Mouse (Mus musculus): ENCODE measurements at regions not wholly inside any gene's neighbourhood (a gene's known extent, or its start where the extent isn't known, plus 50 kb on each side); places are given as distances from the start of the nearest gene placed in this dataset.

GRCm38 (mm10) chr2:174019970-174020369 is 56.1 kb upstream of the Stx16 start:
- Histone ChIP-seq H3K4me2 (no peak overlapping the region), H3K27me3 (ENCODE audit: control insufficient read depth, insufficient read depth, low read length) (no peaks in the 10 kb centered on the region), H3K27ac (ENCODE audit: low read depth, low read length) (no peak overlapping the region), H3K4me1 (ENCODE audit: control insufficient read depth, insufficient read depth, low read length) (peaks cover 3% of the 10 kb centered on the region; the same call in 1 of the 2 replicates), H3K36me3 (ENCODE audit: control insufficient read depth, insufficient read depth, low read length) (no peaks in the 10 kb centered on the region), H3K4me3 (ENCODE audit: low read depth, low read length) (no peak overlapping the region), H3K9ac (ENCODE audit: low read depth, low read length) (no peak overlapping the region), H3K9me3 (replicated peaks; ENCODE audit: control insufficient read depth, low read length) (no peaks in the 10 kb centered on the region)
- WGBS (ENCODE audit: insufficient replicate concordance): 91% methylated on average over 4 of the region's 4 CpGs
- no peak for ATAC-seq (replicated peaks; ENCODE audit: insufficient number of reproducible peaks, low FRiP score, low TSS enrichment)

GRCm38 (mm10) chr2:174020447-174020846 is 55.7 kb upstream of the Stx16 start:
- Histone ChIP-seq H3K36me3 (ENCODE audit: control insufficient read depth, insufficient read depth, low read length) (no peaks in the 10 kb centered on the region), H3K27ac (ENCODE audit: low read depth, low read length) (no peak overlapping the region), H3K4me1 (ENCODE audit: control insufficient read depth, insufficient read depth, low read length) (peaks cover 3% of the 10 kb centered on the region; the same call in 1 of the 2 replicates), H3K4me2 (no peak overlapping the region), H3K27me3 (ENCODE audit: control insufficient read depth, insufficient read depth, low read length) (no peaks in the 10 kb centered on the region), H3K9me3 (replicated peaks; ENCODE audit: control insufficient read depth, low read length) (no peaks in the 10 kb centered on the region), H3K9ac (ENCODE audit: low read depth, low read length) (no peak overlapping the region), H3K4me3 (ENCODE audit: low read depth, low read length) (no peak overlapping the region)
- WGBS (ENCODE audit: insufficient replicate concordance): 80% methylated on average over 7 of the region's 7 CpGs
- no peak for ATAC-seq (replicated peaks; ENCODE audit: insufficient number of reproducible peaks, low FRiP score, low TSS enrichment)

GRCm38 (mm10) chr2:174021538-174021937 is 54.6 kb upstream of the Stx16 start:
- WGBS (ENCODE audit: insufficient replicate concordance): 81% methylated on average over 3 of the region's 3 CpGs

GRCm38 (mm10) chr2:174022292-174022691 is 53.8 kb upstream of the Stx16 start:
- WGBS (ENCODE audit: insufficient replicate concordance): 75% methylated on average over 4 of the region's 4 CpGs
- no peak for ATAC-seq (replicated peaks; ENCODE audit: insufficient number of reproducible peaks, low FRiP score, low TSS enrichment)
- Histone ChIP-seq H3K4me2 (no peak overlapping the region), H3K27ac (ENCODE audit: low read depth, low read length) (no peak overlapping the region), H3K9me3 (replicated peaks; ENCODE audit: control insufficient read depth, low read length) (no peaks in the 10 kb centered on the region), H3K4me3 (ENCODE audit: low read depth, low read length) (no peak overlapping the region), H3K27me3 (ENCODE audit: control insufficient read depth, insufficient read depth, low read length) (no peaks in the 10 kb centered on the region), H3K36me3 (ENCODE audit: control insufficient read depth, insufficient read depth, low read length) (no peaks in the 10 kb centered on the region), H3K9ac (ENCODE audit: low read depth, low read length) (no peak overlapping the region), H3K4me1 (ENCODE audit: control insufficient read depth, insufficient read depth, low read length) (peaks cover 3% of the 10 kb centered on the region; the same call in 1 of the 2 replicates)

More at GRCm38 (mm10) chr2:174021538-174021937, 54.6 kb upstream of the Stx16 start:
- no peak overlapping the region for H3K4me2 ChIP-seq
- no peaks in the 10 kb centered on the region for H3K36me3 ChIP-seq (ENCODE audit: control insufficient read depth, insufficient read depth, low read length)
- H3K9ac ChIP-seq (ENCODE audit: low read depth, low read length): no peak overlapping the region
- no peaks in the 10 kb centered on the region for H3K9me3 ChIP-seq (replicated peaks; ENCODE audit: control insufficient read depth, low read length)
- no peak overlapping the region for H3K4me3 ChIP-seq (ENCODE audit: low read depth, low read length)
- no peak overlapping the region for H3K27ac ChIP-seq (ENCODE audit: low read depth, low read length)
- ATAC-seq (replicated peaks; ENCODE audit: insufficient number of reproducible peaks, low FRiP score, low TSS enrichment): no peak
- peaks cover 3% of the 10 kb centered on the region; the same call in 1 of the 2 replicates for H3K4me1 ChIP-seq (ENCODE audit: control insufficient read depth, insufficient read depth, low read length)
- H3K27me3 ChIP-seq (ENCODE audit: control insufficient read depth, insufficient read depth, low read length): no peaks in the 10 kb centered on the region

- H3K9me3 ChIP-seq (replicated peaks; ENCODE audit: control insufficient read depth, low read length): no peaks in the 10 kb centered on the region
- no peak overlapping the region for H3K4me2 ChIP-seq
- H3K4me3 ChIP-seq (ENCODE audit: low read depth, low read length): no peak overlapping the region
- no peaks in the 10 kb centered on the region for H3K27me3 ChIP-seq (ENCODE audit: control insufficient read depth, insufficient read depth, low read length)
- no peak; the same call in 1 of the 2 replicates for ATAC-seq (replicated peaks; ENCODE audit: insufficient number of reproducible peaks, low FRiP score, low TSS enrichment)
- H3K27ac ChIP-seq (ENCODE audit: low read depth, low read length): no peak overlapping the region
- H3K4me1 ChIP-seq (ENCODE audit: control insufficient read depth, insufficient read depth, low read length): no peaks in the 10 kb centered on the region
- no peak overlapping the region for H3K9ac ChIP-seq (ENCODE audit: low read depth, low read length)
- H3K36me3 ChIP-seq (ENCODE audit: control insufficient read depth, insufficient read depth, low read length): no peaks in the 10 kb centered on the region
- 70% methylated on average over 10 of the region's 11 CpGs for WGBS (ENCODE audit: insufficient replicate concordance)
Observed at GRCm38 (mm10) chr2:174025181-174025870, 50.8 kb upstream of the Stx16 start.

Data from heart, embryonic 11.5 days (tissue).